Mouse (Mus musculus): ENCODE results near the gene Mmrn1.

- no peak for TF ChIP-seq CTCF (IDR thresholded peaks at IDR 0.05)
- TF ChIP-seq EP300 (IDR thresholded peaks at IDR 0.05) = no peak
Measured at GRCm38 (mm10) chr6:60986914-60987313, 62.1 kb downstream of the Mmrn1 start.

Measured in lung, postnatal 0 days (tissue).